Mouse (Mus musculus): ENCODE data around the gene Gm49661. TPM values are rescaled to one million over a fixed set of nuclear protein-coding genes. Genes with fewer than 3 reads are reported as not detected.

Gene Gm49661
- total RNA-seq, 2 experiments from 2014 or later = not detected

GRCm38 (mm10) chr8:84944478-84945160 is 24.6 kb downstream of the Gm49661 start:
- intact Hi-C loops (cut with DNase I) = no loop called here
- peak; percentile 72 to 89 for DNase-seq (ENCODE audit: extremely low spot score in 1 of 2, low spot score in 2 of 2)

- no peak for DNase-seq (ENCODE audit: extremely low spot score in 1 of 2, low spot score in 2 of 2)
- intact Hi-C loops (cut with DNase I) = no loop called here
Measured at GRCm38 (mm10) chr8:84943699-84944098, 25.5 kb downstream of the Gm49661 start.

GRCm38 (mm10) chr8:84937620-84938485 is 31.4 kb downstream of the Gm49661 start:
- intact Hi-C loops (cut with DNase I) = no loop called here
- DNase-seq (ENCODE audit: extremely low spot score in 1 of 2, low spot score in 2 of 2) = no peak

GRCm38 (mm10) chr8:84936962-84937546 is 32.2 kb downstream of the Gm49661 start, which contains the start of gene Mast1:
Mast1 (minus strand) TSS chr8:84937359.
- peak; percentile 56 to 87 for DNase-seq (ENCODE audit: extremely low spot score in 1 of 2, low spot score in 2 of 2)
- intact Hi-C loops (cut with DNase I) = no loop called here

- peak in 1 of 2 experiments; percentile 55 for DNase-seq (ENCODE audit: extremely low spot score in 1 of 2, low spot score in 2 of 2)
- intact Hi-C loops (cut with DNase I) = no loop called here
Measured at GRCm38 (mm10) chr8:84936041-84936961, 32.9 kb downstream of the Gm49661 start.

- intact Hi-C loops (cut with DNase I) = no loop called here
- peak in 1 of 2 experiments; percentile 43 for DNase-seq (ENCODE audit: extremely low spot score in 1 of 2, low spot score in 2 of 2)
Measured at GRCm38 (mm10) chr8:84935489-84935888, 33.7 kb downstream of the Gm49661 start.

GRCm38 (mm10) chr8:84934860-84935259 is 34.4 kb downstream of the Gm49661 start:
- intact Hi-C loops (cut with DNase I) = no loop called here
- DNase-seq (ENCODE audit: extremely low spot score in 1 of 2, low spot score in 2 of 2) = peak in 1 of 2 experiments; percentile 65

GRCm38 (mm10) chr8:84933767-84934559 is 35.3 kb downstream of the Gm49661 start:
- intact Hi-C loops (cut with DNase I) = no loop called here

GRCm38 (mm10) chr8:84930582-84930981 is 38.7 kb downstream of the Gm49661 start:
- DNase-seq (ENCODE audit: extremely low spot score in 1 of 2, low spot score in 2 of 2) = no peak
- intact Hi-C loops (cut with DNase I) = no loop called here

More at GRCm38 (mm10) chr8:84933767-84934559, 35.3 kb downstream of the Gm49661 start:
- DNase-seq (ENCODE audit: extremely low spot score in 1 of 2, low spot score in 2 of 2) = peak in 1 of 2 experiments; percentile 40

- intact Hi-C loops (cut with DNase I) = no loop called here
- peak in 1 of 2 experiments; percentile 80 for DNase-seq (ENCODE audit: extremely low spot score in 1 of 2, low spot score in 2 of 2)
Measured at GRCm38 (mm10) chr8:84928456-84929306, 40.6 kb downstream of the Gm49661 start.

- intact Hi-C loops (cut with DNase I) = no loop called here
- no peak for DNase-seq (ENCODE audit: extremely low spot score in 1 of 2, low spot score in 2 of 2)
Measured at GRCm38 (mm10) chr8:84927513-84927912, 41.7 kb downstream of the Gm49661 start.

GRCm38 (mm10) chr8:84925557-84925956 is 43.7 kb downstream of the Gm49661 start:
- no peak for DNase-seq (ENCODE audit: extremely low spot score in 1 of 2, low spot score in 2 of 2)
- intact Hi-C loops (cut with DNase I) = no loop called here

- DNase-seq (ENCODE audit: extremely low spot score in 1 of 2, low spot score in 2 of 2) = no peak
- intact Hi-C loops (cut with DNase I) = no loop called here
Measured at GRCm38 (mm10) chr8:84921596-84921995, 47.6 kb downstream of the Gm49661 start.

GRCm38 (mm10) chr8:84918646-84919045 is 50.6 kb downstream of the Gm49661 start:
- no peak for DNase-seq (ENCODE audit: extremely low spot score in 1 of 2, low spot score in 2 of 2)
- intact Hi-C loops (cut with DNase I) = no loop called here

- intact Hi-C loops (cut with DNase I) = no loop called here
- no peak for DNase-seq (ENCODE audit: extremely low spot score in 1 of 2, low spot score in 2 of 2)
Measured at GRCm38 (mm10) chr8:84917781-84918180, 51.5 kb downstream of the Gm49661 start.
